Mouse (Mus musculus): ENCODE measurements around the gene Gng5. TPM values are rescaled to one million over a fixed set of nuclear protein-coding genes. Genes with fewer than 3 reads are reported as not detected.

Gene Gng5
- polyA plus RNA-seq, 1 experiment: 362 TPM

DNA sequence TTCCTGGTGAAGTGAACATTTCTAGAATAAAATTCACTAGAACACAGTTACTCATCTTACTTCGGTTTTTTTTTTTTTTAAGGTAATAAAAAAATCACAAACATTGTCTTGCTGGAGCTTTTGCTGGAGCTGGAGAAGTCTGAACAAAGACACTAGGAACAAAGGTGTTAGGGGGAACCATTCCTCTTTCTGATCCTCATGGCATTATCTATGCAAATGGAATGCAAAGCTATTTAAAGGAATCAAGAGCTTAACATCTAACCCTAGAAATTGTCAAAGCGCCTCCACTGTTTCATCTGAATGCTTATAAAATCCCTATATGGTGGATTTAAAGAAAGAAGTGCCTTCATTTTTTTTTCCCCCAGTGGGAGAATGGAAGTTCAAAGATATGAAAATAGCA is 28.7 kb downstream of the Gng5 start:
- Histone ChIP-seq H3K4me3 (ENCODE audit: insufficient read depth, low read length) (no peak overlapping the region), H3K4me1 (ENCODE audit: control insufficient read depth, insufficient read depth, low read length) (no peaks in the 10 kb centered on the region), H3K27ac (ENCODE audit: insufficient read depth, low read length) (no peak overlapping the region)
- TF ChIP-seq CTCF (IDR thresholded peaks at IDR 0.05; ENCODE audit: borderline replicate concordance, insufficient read depth, low read length): no peak
- TF ChIP-seq POLR2A (IDR thresholded peaks at IDR 0.05; ENCODE audit: low read depth, low read length): no peak

DNA sequence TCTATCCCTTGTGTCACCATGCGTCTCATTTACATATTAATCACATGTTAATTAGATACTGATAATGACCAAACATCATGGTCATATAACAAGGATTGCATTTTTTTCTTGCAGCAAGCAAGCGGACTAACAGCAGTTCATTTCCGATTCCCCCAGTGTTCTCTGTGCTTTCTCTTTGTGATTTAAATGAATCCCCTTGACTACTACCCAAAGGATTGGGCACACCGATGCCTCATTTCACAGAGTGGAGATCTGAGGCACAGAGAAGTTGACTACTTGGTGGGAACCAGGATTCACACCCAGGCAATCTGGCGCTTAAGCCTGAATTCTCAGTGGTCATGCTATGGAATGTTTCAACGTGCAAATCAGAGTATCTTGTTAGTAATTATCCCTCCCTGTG is 35.4 kb downstream of the Gng5 start:
- no peak overlapping the region for H3K4me3 ChIP-seq (ENCODE audit: insufficient read depth, low read length)
- H3K27ac ChIP-seq (ENCODE audit: insufficient read depth, low read length): no peak overlapping the region
- TF ChIP-seq POLR2A (IDR thresholded peaks at IDR 0.05; ENCODE audit: low read depth, low read length): no peak
- no peak for TF ChIP-seq CTCF (IDR thresholded peaks at IDR 0.05; ENCODE audit: borderline replicate concordance, insufficient read depth, low read length)
- H3K4me1 ChIP-seq (ENCODE audit: control insufficient read depth, insufficient read depth, low read length): no peaks in the 10 kb centered on the region

DNA sequence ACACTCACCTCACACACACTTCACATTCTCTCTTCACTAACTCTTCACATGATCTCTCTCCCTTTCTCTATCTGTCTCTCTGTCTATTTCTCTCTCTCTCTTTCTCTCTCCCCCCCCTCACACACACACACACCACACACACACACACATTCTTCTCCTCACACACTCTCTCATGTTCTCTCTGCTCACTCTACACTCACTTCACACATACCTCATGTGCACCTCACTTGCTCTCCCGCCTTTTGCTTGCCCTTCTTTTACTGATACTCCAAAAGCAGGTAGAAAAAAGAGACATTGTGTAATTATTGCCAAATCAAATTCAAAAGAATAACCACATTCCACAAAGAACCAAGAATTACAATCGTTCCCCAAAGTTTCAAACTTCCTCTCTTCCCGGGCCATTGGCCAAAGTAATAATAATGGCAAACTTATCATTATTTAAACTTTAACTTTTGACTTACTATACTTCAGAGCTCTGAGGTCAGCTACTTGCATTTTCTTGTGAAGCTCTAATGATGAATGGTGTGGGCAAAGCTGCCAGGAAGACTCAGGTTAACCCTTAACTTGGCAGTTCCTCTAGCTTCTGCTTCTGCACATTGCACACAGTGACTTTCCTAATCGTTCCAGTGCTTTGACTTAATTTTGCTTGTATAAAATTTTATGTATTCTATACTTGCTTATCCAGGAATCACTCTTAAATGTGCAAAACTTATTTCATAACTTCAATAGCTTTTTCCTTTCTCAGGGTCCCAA is 41.1 kb downstream of the Gng5 start:
- H3K4me1 ChIP-seq (ENCODE audit: control insufficient read depth, insufficient read depth, low read length): no peaks in the 10 kb centered on the region
- no peak overlapping the region for H3K4me3 ChIP-seq (ENCODE audit: insufficient read depth, low read length)
- H3K27ac ChIP-seq (ENCODE audit: insufficient read depth, low read length): no peak overlapping the region
- no peak for TF ChIP-seq CTCF (IDR thresholded peaks at IDR 0.05; ENCODE audit: borderline replicate concordance, insufficient read depth, low read length)
- TF ChIP-seq POLR2A (IDR thresholded peaks at IDR 0.05; ENCODE audit: low read depth, low read length): no peak

DNA sequence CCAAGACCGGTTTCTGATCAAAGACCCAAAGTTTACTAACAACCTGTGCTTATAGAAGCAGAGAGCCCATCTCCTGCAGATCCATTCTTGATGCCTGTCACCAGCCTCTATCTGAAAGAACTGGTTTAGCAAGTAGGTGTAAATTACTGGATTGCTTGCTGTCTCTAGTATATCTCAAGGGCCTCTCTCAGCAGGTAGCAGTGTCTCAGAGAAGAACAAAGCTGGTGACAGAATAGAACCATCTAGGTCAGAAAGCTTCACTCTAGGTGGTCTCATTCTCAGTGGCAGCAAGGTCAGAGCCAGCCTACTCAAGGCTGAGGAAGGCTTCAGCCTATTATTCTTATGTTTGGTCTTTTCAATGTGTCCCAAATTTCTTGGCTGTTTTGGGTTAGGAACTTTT is 44.0 kb downstream of the Gng5 start:
- Histone ChIP-seq H3K4me1 (ENCODE audit: control insufficient read depth, insufficient read depth, low read length) (no peaks in the 10 kb centered on the region), H3K4me3 (ENCODE audit: insufficient read depth, low read length) (no peak overlapping the region), H3K27ac (ENCODE audit: insufficient read depth, low read length) (no peak overlapping the region)
- TF ChIP-seq POLR2A (IDR thresholded peaks at IDR 0.05; ENCODE audit: low read depth, low read length) (no peak), CTCF (IDR thresholded peaks at IDR 0.05; ENCODE audit: borderline replicate concordance, insufficient read depth, low read length) (no peak)

DNA sequence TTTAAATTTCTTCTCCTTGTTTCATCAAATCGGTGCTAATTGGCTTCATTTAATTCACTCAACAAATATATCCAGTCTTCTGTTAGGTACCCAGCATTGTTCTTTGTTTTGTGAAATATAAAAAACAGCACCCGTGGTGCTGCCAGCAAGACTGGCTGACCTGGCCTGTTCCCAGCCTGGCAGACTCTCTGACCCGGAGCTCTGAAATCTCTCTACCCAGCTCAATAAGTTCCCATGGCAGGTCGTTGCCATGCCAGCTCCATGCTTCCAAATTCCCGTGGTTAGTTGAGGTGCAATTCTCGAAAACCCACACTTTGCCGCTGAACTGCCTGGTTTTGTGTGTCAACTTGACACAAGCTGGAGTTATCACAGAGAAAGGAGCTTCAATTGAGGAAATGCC is 55.2 kb downstream of the Gng5 start:
- Histone ChIP-seq H3K27ac (ENCODE audit: insufficient read depth, low read length) (no peak overlapping the region), H3K4me1 (ENCODE audit: control insufficient read depth, insufficient read depth, low read length) (no peaks in the 10 kb centered on the region), H3K4me3 (ENCODE audit: insufficient read depth, low read length) (no peak overlapping the region)
- TF ChIP-seq POLR2A (IDR thresholded peaks at IDR 0.05; ENCODE audit: low read depth, low read length) (no peak), CTCF (IDR thresholded peaks at IDR 0.05; ENCODE audit: borderline replicate concordance, insufficient read depth, low read length) (no peak)

Other genes with a start within 250 kb of the Gng5 start
- 8.8 and 10.1 TPM in 2 replicates for gene Ssx2ip, start 95.2 kb upstream of the Gng5 start, polyA plus RNA-seq (2011; ENCODE audit: insufficient read length, low read depth, missing spikeins)
- gene Ctbs, start 50.0 kb upstream of the Gng5 start, polyA plus RNA-seq (2011; ENCODE audit: insufficient read length, low read depth, missing spikeins): 13.6 and 18.5 TPM in 2 replicates
- gene Spata1, start 54 bp upstream of the Gng5 start, polyA plus RNA-seq (2011; ENCODE audit: insufficient read length, low read depth, missing spikeins): 4.6 and 6.1 TPM in 2 replicates
- 27.2 and 33.7 TPM in 2 replicates for gene Rpf1, start 21.6 kb downstream of the Gng5 start, polyA plus RNA-seq (2011; ENCODE audit: insufficient read length, low read depth, missing spikeins)
- not detected in 2 replicates for gene Uox, start 70.6 kb downstream of the Gng5 start, polyA plus RNA-seq (2011; ENCODE audit: insufficient read length, low read depth, missing spikeins)
- not detected in 2 replicates for gene Dnase2b, start 115.8 kb downstream of the Gng5 start, polyA plus RNA-seq (2011; ENCODE audit: insufficient read length, low read depth, missing spikeins)
- gene 4930503B20Rik, start 151.5 kb downstream of the Gng5 start, polyA plus RNA-seq (2011; ENCODE audit: insufficient read length, low read depth, missing spikeins): 0.56 TPM in 1 of 2 replicates, not detected in the other
- gene Samd13, start 185.8 kb downstream of the Gng5 start, polyA plus RNA-seq (2011; ENCODE audit: insufficient read length, low read depth, missing spikeins): 0.53 and 1.1 TPM in 2 replicates

Data from embryonic fibroblast, embryonic 13.5 days (primary cell).